Mouse (Mus musculus): Measurements from ENCODE around the gene Defb25. TPM values are rescaled to one million over a fixed set of nuclear protein-coding genes. Genes with fewer than 3 reads are reported as not detected.

Defb25 gene
- total RNA-seq, 2 experiments from 2014 or later: not detected

DNA sequence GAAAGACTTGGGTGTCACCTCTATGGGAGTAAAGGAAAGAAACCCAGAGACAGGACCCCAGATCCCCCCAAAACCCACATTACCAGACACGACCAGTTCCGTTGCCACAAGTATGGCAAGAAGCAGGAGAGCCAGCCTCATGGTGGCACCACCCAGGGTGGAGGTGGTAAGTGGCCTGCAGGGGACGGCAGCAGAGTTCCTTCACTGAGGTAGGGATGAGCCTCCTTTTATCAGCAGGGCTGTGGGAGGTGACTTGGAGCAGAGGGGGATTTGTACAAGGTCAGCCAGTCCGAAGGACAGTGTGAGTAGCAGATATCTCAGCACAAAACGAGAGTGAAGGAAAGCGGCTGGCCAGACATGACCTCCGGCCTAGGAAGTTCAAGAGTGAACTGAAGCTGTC is 42.7 kb downstream of the Defb25 start, which contains the start of gene Defb19:
TSS of gene Defb19 (minus strand) at position 206 of the 400 bp plus-strand sequence.
- no peak for DNase-seq
- intact Hi-C loops (cut with DNase I): no loop called here

DNA sequence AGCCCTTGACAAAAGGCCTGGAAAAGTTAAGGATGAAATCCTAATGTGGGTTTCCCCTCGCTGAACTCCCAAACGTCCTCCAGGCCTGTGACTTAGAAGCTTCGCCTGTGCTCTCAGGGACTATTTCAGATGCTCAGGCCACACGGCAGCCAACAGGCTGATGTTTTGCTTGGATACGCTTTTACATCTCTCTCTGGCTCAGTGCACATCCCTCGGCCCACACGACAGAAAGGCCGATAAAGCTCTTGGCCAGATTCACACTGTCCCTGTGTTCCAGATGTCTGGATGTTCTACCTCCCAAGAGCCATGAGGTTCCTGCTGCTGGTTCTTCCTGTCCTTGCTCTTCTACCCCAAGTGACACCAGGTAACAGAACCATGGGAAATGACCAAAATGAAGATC is 49.4 kb downstream of the Defb25 start:
- DNase-seq: no peak
- intact Hi-C loops (cut with DNase I): no loop called here

Other genes with a start within 250 kb of the Defb25 start
- not detected for gene Nrsn2, start 246.4 kb downstream of the Defb25 start, total RNA-seq (2021)
- gene Sox12, start 225.0 kb downstream of the Defb25 start, total RNA-seq (2021): 1 to 10 TPM; 1.4 to 1.5 TPM
- gene Zcchc3, start 208.0 kb downstream of the Defb25 start, total RNA-seq (2021): 1 to 10 TPM in 1 of 2 experiments, under 1 TPM in 1; 0.84 to 2.1 TPM
- not detected for gene 6820408C15Rik, start 207.5 kb downstream of the Defb25 start, total RNA-seq (2021)
- gene Defb23, start 158.4 kb downstream of the Defb25 start, total RNA-seq (2021): not detected
- not detected for gene Defb20, start 146.0 kb downstream of the Defb25 start, total RNA-seq (2021)
- gene Defb22, start 132.9 kb downstream of the Defb25 start, total RNA-seq (2021): not detected
- gene Defb26, start 111.4 kb downstream of the Defb25 start, total RNA-seq (2021): not detected
- not detected for gene Defb28, start 104.8 kb downstream of the Defb25 start, total RNA-seq (2021)
- gene Defb29, start 83.0 kb downstream of the Defb25 start, total RNA-seq (2021): not detected
- gene Gm17416, start 53.7 kb downstream of the Defb25 start, total RNA-seq (2021): not detected
- not detected for gene Defb21, start 50.3 kb downstream of the Defb25 start, total RNA-seq (2021)
- gene Defb19, start 42.7 kb downstream of the Defb25 start, total RNA-seq (2021): not detected
- not detected for gene Defb45, start 23.7 kb downstream of the Defb25 start, total RNA-seq (2021)
- gene Defb36, start 18.7 kb downstream of the Defb25 start, total RNA-seq (2021): not detected
- 1 to 10 TPM; 2.7 to 3.6 TPM for gene Rem1, start 3.9 kb upstream of the Defb25 start, total RNA-seq (2021)
- gene H13, start 46.4 kb upstream of the Defb25 start, total RNA-seq (2021): 10 to 100 TPM; 30.1 to 35.1 TPM
- gene Mcts2, start 64.0 kb upstream of the Defb25 start, total RNA-seq (2021): 10 to 100 TPM in 1 of 2 experiments, 1 to 10 TPM in 1; 9.6 to 12.1 TPM
- 10 to 100 TPM; 11.5 to 17.7 TPM for gene Id1, start 113.2 kb upstream of the Defb25 start, total RNA-seq (2021)
- gene Cox4i2, start 131.1 kb upstream of the Defb25 start, total RNA-seq (2021): 1 to 10 TPM; 2.9 TPM
- 10 to 100 TPM; 15.4 to 17.6 TPM for gene Bcl2l1, start 208.7 kb upstream of the Defb25 start, total RNA-seq (2021)
- gene Tpx2, start 224.9 kb upstream of the Defb25 start, total RNA-seq (2021): 1 to 10 TPM; 1.4 to 1.9 TPM